Mouse (Mus musculus): ENCODE results near the gene Pcx. TPM values are rescaled to one million over a fixed set of nuclear protein-coding genes. Genes with fewer than 3 reads are reported as not detected.

Gene Pcx
- 7.6 and 12.2 TPM in 2 replicates for polyA plus RNA-seq (2012; rRNA removed)

GRCm38 (mm10) chr19:4509986-4510963 lies at the start of gene Pcx:
Gene Pcx (plus strand): TSS chr19:4510472.

DNA sequence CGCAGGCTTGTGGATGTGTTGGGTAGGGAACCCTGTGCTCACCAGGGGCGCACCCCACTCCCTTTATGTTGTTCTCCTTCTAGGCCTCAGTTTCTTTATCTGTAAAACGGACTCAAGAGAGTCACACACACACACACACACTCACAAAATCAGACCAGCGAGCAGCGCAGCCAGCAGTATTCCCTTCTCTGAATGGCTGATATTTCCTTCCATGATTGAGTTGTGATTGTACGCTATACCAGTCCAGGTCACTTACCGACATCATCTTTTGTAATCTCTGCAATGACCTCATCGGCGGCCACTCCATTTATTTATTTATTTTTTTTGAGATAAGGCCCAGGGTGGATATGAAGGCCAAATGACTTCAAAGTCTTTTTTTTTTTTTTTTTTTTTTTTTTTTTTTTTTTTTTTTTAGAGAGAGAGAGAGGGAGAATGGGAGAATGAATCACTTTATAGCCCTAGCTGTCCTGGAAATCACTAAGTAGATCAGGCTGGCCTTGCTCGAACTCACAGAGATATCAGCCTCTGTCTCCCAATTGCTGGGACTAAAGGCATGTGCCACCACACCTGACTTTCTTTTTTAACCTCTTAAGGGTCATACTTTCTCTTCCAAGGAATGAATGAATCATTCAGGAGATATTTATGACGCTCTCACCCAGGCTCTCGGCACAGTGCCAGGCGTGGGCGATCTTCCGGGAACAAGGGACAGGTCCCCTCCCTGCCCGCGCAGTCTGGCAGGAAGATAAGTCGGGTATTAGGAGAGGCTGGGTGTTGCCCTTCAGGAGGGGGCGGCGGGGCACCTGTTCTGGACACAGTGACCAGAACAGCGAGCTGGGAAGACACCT lies 32.7 kb upstream of the Pcx start, which contains the start of gene Syt12:
Gene Syt12, minus strand, starts transcription at position 103 of the 845 bp plus-strand sequence.

GRCm38 (mm10) chr19:4498062-4498933 lies 12.0 kb upstream of the Pcx start, which contains the start of gene 2010003K11Rik:
Gene 2010003K11Rik (minus strand): TSS chr19:4498583.

GRCm38 (mm10) chr19:4615151-4616093 lies 105.2 kb downstream of the Pcx start, which contains the start of gene Lrfn4:
Gene Lrfn4 (minus strand): TSS chr19:4615667.

GRCm38 (mm10) chr19:4625179-4625828 lies 115.0 kb downstream of the Pcx start, which contains the start of gene Rce1:
Gene Rce1 (minus strand): TSS chr19:4625641.

Other genes starting within 250 kb of the Pcx start
- 14.4 and 16.9 TPM in 2 replicates for gene Ssh3, start 241.3 kb upstream of the Pcx start, polyA plus RNA-seq (2012; rRNA removed)
- gene Ankrd13d, start 227.3 kb upstream of the Pcx start, polyA plus RNA-seq (2012; rRNA removed) = 16.2 and 18.8 TPM in 2 replicates
- gene Grk2, start 204.2 kb upstream of the Pcx start, polyA plus RNA-seq (2012; rRNA removed) = 71.3 and 119 TPM in 2 replicates
- gene Kdm2a, start 112.2 kb upstream of the Pcx start, polyA plus RNA-seq (2012; rRNA removed) = 56.7 and 88.6 TPM in 2 replicates
- 10.2 and 16.9 TPM in 2 replicates for gene Rhod, start 71.0 kb upstream of the Pcx start, polyA plus RNA-seq (2012; rRNA removed)
- 0.84 and 0.85 TPM in 2 replicates for gene Syt12, start 33.0 kb upstream of the Pcx start, polyA plus RNA-seq (2012; rRNA removed)
- gene 2010003K11Rik, start 11.9 kb upstream of the Pcx start, polyA plus RNA-seq (2012; rRNA removed) = not detected in 2 replicates
- 49.3 and 50.7 TPM in 2 replicates for gene Lrfn4, start 105.2 kb downstream of the Pcx start, polyA plus RNA-seq (2012; rRNA removed)
- gene Rce1, start 115.2 kb downstream of the Pcx start, polyA plus RNA-seq (2012; rRNA removed) = 53.9 and 64.4 TPM in 2 replicates
- gene Gm960, start 188.2 kb downstream of the Pcx start, polyA plus RNA-seq (2012; rRNA removed) = 0.68 and 1.4 TPM in 2 replicates
- gene Sptbn2, start 200.7 kb downstream of the Pcx start, polyA plus RNA-seq (2012; rRNA removed) = 15.7 and 24.4 TPM in 2 replicates
- 41.5 and 71.8 TPM in 2 replicates for gene Rbm4b, start 246.0 kb downstream of the Pcx start, polyA plus RNA-seq (2012; rRNA removed)